Mouse (Mus musculus): ENCODE measurements around the gene Plekhg6. TPM values are rescaled to one million over a fixed set of nuclear protein-coding genes. Genes with fewer than 3 reads are reported as not detected.

Gene Plekhg6
- total RNA-seq (2015; ENCODE audit: low replicate concordance) (not detected in 2 replicates), total RNA-seq (2017; ENCODE audit: low replicate concordance) (not detected in 2 replicates)

DNA sequence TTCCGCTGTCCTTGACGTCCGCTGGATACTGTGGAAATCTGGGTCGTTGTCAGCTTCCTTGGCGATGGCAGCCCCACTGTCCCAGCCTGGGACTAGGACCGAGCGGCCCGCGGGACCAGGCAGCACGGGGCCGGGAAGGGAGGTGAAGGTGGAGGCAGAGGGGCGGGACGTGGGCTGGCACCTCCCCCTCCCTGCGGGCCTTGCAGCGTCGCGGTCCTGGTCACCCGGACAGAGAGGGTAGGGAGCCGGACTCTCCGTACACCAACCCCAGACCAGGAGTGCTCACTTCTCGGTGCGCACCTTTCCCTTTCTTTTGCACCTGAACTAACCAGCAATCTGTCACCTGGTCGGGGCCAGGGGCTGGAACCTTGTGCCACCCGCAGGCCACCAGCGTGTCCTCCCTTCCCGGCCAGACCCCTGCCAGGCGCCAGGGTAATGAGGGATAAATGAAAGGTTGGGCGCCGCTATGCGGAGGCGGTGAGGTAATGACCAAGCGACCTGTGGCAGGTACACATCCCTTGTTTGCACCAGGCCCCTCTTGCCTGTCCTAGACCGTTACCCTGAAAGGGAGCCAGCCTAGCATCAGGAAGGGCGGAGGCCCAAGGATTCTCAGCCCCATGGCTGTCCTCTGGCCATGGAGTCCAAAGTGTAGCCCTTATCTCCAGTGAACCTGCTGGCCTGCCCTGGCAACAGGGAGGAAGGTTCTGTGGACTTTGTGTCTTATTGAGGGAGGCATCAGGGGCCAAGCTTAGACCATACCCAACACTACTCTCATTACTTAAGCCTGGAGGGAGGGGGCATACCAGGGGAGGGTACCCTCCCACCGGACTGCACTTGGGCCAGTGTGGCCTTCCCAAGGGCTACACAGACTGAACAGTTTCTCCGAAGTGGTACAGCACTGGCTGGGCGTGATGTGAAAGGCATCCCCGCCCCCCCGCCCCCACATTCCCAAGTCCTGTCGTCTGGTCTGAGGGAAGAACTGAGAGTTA is at the start of gene Plekhg6:
Gene Plekhg6, minus strand, starts transcription at position 422 of the 989 bp plus-strand sequence.
- ATAC-seq (replicated peaks; ENCODE audit: low FRiP score, poor library complexity, severe bottlenecking): no peak

- no peak for ATAC-seq (replicated peaks; ENCODE audit: low FRiP score, poor library complexity, severe bottlenecking)
Measured at GRCm38 (mm10) chr6:125429741-125430140, 49.1 kb upstream of the Plekhg6 start.

GRCm38 (mm10) chr6:125426383-125427360 is 46.1 kb upstream of the Plekhg6 start:
- ATAC-seq (replicated peaks; ENCODE audit: low FRiP score, poor library complexity, severe bottlenecking): peak; percentile 88

DNA sequence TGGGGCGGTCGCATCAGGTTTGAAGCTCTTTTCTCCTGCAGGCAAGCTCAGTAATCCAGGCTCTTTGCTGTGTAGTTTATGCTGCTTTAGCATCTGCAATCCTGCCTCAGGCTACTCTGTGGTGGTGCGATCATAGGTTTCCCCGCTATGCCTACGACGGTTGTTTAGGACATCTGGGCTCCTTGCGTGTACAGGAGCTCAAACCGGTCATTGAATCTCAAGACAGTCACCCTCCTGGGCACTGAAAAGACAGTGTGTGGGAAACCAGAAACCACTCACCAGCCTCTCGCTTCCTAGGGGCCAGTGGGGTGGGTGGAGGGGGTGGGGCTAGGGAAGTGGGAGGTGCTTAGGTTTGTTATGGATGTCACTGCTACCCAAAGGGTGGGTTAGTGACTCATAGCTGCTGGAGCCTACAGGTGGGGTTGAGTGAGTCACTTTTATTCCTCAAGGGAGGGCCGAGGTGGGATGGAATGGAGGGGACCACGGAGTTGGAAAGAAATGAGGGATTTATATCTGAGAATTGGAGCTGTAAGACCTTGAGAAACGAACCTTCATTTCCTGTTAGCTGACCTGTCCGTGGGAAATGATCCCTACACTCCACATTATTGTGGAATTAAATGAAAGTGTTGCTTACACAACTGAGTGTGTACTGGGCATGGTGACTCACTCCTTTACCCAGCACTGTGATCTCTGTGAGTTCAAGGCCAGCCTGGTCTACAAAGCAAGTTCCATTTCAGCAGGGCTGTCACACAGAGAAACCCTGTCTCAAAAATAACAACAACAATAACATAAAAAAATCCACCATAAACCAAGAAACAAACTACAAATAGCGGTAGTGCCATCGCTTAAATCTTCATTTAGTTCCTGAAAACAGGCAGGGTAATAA is 44.9 kb upstream of the Plekhg6 start:
- no peak for ATAC-seq (replicated peaks; ENCODE audit: low FRiP score, poor library complexity, severe bottlenecking)

- ATAC-seq (replicated peaks; ENCODE audit: low FRiP score, poor library complexity, severe bottlenecking): no peak
Measured at GRCm38 (mm10) chr6:125424156-125424555, 43.6 kb upstream of the Plekhg6 start.

DNA sequence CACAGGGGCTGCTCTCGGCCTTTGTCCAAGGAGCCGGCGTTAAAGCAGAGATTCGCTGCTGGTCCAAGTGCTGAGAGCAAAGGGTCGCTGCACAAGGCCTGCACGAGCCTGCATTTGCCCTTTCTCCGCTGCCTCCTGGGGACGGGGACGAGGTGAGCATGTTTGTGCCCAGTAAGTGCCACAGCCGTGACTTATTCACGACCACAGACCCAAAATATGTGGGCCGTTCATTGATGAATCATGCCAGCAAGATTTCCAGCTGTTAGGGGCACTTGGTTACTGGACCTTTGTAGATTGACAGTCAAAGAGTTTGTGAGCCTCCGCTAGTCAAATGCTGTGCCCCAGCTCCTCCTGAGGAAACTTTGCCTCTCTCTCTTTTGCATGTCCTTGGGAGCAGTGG is 42.9 kb upstream of the Plekhg6 start:
- no peak for ATAC-seq (replicated peaks; ENCODE audit: low FRiP score, poor library complexity, severe bottlenecking)

DNA sequence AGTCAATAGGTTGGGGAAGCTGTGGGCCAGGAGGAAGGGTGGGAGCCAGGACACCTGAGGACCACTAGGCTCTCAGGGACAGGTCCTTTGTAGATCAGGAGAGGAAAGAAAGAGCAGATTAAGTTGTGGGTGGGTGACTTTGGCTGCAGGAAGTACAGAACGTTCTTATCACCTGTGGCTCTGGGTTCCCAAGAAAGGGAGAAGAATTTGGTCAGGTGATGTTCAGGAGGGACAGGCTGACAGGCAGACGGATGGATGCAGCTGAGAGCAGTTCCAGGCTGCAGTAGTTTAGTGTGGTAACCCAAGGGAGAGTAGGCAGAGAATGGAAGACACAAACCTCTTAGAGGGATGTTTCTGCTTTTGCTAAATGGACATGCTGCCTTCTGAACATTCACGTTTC is 42.5 kb upstream of the Plekhg6 start:
- no peak for ATAC-seq (replicated peaks; ENCODE audit: low FRiP score, poor library complexity, severe bottlenecking)

DNA sequence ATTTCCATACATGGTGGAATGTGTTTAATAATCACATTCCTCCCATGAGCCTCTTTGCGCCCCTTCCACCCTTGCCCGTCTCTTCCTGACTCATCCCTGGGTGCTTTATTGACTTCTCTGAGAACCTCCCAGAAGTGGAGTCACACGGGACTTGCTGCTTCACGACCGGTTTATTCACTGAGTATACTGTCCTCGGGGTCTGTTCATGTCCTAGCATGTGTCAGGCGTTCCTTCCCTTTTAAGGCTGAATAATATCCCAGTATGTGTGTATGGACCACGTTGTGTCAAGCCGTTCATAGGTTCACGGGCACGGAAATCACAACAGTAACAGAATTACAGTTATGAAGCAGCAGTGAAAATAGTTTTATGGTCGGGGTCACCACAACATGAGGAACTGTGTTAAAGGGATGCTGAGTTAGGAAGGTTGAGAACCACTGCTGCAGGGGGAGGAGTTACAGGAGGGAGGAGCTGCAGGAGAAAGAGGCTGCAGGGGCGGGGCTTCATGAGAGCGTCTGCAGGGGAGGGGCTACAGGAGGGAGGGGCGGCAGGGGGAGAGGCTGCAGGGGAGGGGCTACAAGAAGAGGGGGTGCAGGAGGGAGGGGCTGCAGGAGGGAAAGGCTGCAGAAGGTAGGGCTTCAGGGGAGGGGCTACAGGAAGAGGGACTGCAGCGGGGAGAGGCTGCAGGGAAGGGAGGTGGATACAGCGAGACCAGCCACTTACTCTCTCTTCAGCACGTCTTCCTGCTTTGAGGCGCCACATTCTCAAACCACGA is 41.6 kb upstream of the Plekhg6 start:
- ATAC-seq (replicated peaks; ENCODE audit: low FRiP score, poor library complexity, severe bottlenecking): no peak

DNA sequence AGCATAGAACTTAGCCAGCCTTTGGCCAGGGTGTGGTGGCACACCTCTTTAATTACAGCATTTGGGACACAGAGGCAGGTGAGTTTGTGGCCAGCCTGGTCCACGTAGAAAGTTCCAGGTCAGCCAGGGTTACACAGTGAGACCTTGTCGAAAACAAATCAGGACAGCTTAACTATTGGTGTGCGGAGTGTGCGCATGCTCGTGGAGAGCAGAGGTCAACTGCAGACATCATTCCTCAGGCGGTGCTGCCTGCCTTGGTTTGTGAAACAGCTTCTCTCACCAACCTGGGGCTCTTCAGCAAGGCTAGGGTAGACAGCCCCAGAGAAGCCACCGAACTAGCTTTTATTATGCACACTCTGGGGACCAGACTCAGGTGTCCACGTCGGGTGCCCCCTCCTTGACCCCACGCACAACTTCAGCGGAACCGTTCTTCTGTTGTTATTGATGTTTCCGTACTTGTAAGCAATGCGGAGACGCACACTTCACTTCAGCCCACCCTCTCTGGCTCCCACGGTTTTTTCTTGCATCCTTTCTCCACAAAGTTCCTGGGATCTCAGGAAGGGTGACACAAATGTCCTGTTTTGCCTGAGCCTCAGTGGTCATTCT is 40.0 kb upstream of the Plekhg6 start:
- no peak for ATAC-seq (replicated peaks; ENCODE audit: low FRiP score, poor library complexity, severe bottlenecking)

DNA sequence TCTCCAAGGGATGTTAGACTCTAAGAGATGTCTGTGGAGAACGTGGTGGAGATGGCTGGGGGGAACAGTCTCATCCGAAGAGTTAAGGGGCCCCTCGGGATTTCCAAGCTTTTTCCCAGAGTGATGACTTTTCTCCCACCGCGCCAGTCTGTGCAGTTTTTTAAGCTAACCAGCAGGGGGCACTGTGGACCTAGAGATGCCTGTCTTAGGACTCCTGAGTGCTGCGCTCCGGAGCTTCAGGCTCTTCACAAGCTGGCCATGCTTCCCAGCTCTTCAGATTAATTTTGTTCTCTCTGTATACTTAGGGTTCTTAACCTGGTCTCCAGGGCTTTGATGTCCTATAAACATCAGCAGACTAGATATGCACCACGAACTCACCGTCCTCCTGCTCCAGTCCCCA is 38.2 kb upstream of the Plekhg6 start:
- peak; percentile 80 for ATAC-seq (replicated peaks; ENCODE audit: low FRiP score, poor library complexity, severe bottlenecking)

DNA sequence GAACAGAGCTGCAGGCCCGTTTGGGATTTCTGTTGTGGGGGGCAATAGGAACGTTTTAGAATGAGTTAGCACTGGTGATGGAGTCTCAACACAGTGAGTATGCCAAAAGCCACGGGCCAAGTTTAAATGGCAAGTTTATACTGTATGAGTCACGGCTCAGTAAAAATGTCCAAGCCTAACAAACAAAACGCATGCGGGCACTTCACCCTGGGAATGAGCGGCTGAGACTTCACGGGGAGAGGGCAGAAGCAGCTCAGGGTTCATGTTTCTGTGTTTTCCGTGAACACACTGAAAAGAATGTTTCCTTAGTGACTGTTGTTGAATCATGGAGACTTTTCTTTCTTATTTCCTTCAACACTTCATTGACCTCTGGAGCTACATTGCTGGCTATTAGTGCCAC is 32.7 kb upstream of the Plekhg6 start:
- ATAC-seq (replicated peaks; ENCODE audit: low FRiP score, poor library complexity, severe bottlenecking): no peak

DNA sequence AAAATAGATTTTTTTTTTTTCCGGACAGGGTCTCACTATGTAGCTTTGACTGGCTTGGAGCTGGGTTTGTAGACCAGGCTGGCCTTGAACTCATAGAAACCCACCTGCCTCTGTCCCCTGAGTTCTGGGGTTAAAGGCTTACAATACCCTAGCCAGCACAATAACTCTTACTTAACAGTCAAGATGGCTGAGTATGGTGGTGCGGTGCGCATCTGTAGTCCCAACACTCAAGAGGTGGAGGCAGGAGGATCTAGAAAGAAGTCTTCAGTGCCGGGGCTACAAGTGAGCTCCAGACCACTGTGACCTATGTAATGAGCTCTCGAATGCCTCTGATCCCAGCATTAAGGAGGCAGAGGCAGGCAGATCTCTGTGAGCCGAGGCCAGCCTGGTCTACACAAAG is 31.1 kb upstream of the Plekhg6 start:
- ATAC-seq (replicated peaks; ENCODE audit: low FRiP score, poor library complexity, severe bottlenecking): no peak

DNA sequence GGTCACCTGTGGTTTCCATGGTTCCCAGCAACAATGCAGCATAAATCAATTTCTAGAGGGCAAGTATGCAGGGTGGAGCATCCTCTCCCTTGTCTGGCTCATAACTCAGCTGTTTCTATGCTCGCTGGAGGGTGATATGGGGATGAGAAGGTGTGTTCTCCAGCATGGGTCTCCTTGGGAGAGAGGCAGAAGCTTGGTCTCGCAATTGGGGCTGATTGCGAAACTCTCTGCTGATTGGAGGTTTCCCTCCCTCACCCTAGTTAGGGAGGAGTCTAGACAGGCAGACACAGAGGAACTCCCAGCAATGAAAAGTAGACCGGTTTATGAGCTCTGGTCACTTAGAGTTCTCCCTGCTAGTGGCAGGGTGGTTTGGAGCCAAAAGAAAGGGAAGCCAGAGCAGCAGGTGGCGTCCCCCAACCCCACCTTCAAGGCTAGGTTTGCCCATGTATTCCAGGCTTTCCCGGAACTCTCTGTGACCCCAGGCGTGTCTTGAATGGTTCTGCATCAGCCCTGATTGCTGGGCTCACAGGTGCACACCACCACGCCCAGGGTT is 30.5 kb upstream of the Plekhg6 start:
- ATAC-seq (replicated peaks; ENCODE audit: low FRiP score, poor library complexity, severe bottlenecking): no peak

GRCm38 (mm10) chr6:125410551-125410950 is 30.0 kb upstream of the Plekhg6 start:
- ATAC-seq (replicated peaks; ENCODE audit: low FRiP score, poor library complexity, severe bottlenecking): no peak

- no peak for ATAC-seq (replicated peaks; ENCODE audit: low FRiP score, poor library complexity, severe bottlenecking)
Measured at GRCm38 (mm10) chr6:125407657-125408056, 27.1 kb upstream of the Plekhg6 start.

- no peak for ATAC-seq (replicated peaks; ENCODE audit: low FRiP score, poor library complexity, severe bottlenecking)
Measured at GRCm38 (mm10) chr6:125407224-125407623, 26.6 kb upstream of the Plekhg6 start.

GRCm38 (mm10) chr6:125405461-125406382 is 25.1 kb upstream of the Plekhg6 start:
- ATAC-seq (replicated peaks; ENCODE audit: low FRiP score, poor library complexity, severe bottlenecking): peak; percentile 57; the same call in 1 of the 2 replicates
